Mouse (Mus musculus): ENCODE results near the gene Gm6583. TPM values are rescaled to one million over a fixed set of nuclear protein-coding genes. Genes with fewer than 3 reads are reported as not detected.
"Not testable (repeated sequence)": the region's sequence is repeated elsewhere in the genome, so short reads cannot be mapped to it uniquely, and the experiment has no call there.

Gm6583 gene
- total RNA-seq, 2 experiments from 2014 or later, result not detected

GRCm38 (mm10) chr5:112335473-112335872 is 20.4 kb downstream of the Gm6583 start:
- intact Hi-C loops (cut with DNase I), result loop anchor here (2.0 kb wide), 1 partner anchor 95 kb away; no protein-coding TSS in a partner anchor
- DNase-seq (ENCODE audit: low spot score in 2 of 2), result peak; percentile 58 to 63

- no peak for DNase-seq (ENCODE audit: low spot score in 2 of 2)
- intact Hi-C loops (cut with DNase I), result loop anchor here (5.0 kb wide), 1 partner anchor 53 kb away; the partner anchor contains the start of gene Tpst2
Observed at GRCm38 (mm10) chr5:112329805-112330564, 25.8 kb downstream of the Gm6583 start.

- DNase-seq (ENCODE audit: low spot score in 2 of 2), result no peak
- intact Hi-C loops (cut with DNase I), result loop anchor here (5.0 kb wide), 1 partner anchor 51 kb away; the partner anchor contains the start of gene Tpst2
Observed at GRCm38 (mm10) chr5:112327854-112328253, 28.0 kb downstream of the Gm6583 start.

GRCm38 (mm10) chr5:112326446-112327009 is 29.3 kb downstream of the Gm6583 start:
- intact Hi-C loops (cut with DNase I), result loop anchor here (1.0 to 5.0 kb wide), 2 partner anchors 16 to 49 kb away; partner anchors contain the start of gene Tpst2
- DNase-seq (ENCODE audit: low spot score in 2 of 2), result no peak

GRCm38 (mm10) chr5:112325546-112326445 is 30.0 kb downstream of the Gm6583 start, which contains the start of gene Tfip11:
Gene Tfip11, plus strand, starts transcription at chr5:112326358.
- intact Hi-C loops (cut with DNase I), result loop anchor here (1.0 to 5.0 kb wide), 2 partner anchors 17 to 48 kb away; partner anchors contain the start of gene Tpst2
- DNase-seq (ENCODE audit: low spot score in 2 of 2), result peak; percentile 96 to 98

GRCm38 (mm10) chr5:112324637-112325545 is 30.9 kb downstream of the Gm6583 start:
- intact Hi-C loops (cut with DNase I), result loop anchor here (5.0 kb wide), 1 partner anchor 48 kb away; the partner anchor contains the start of gene Tpst2
- no peak for DNase-seq (ENCODE audit: low spot score in 2 of 2)

GRCm38 (mm10) chr5:112323246-112323645 is 32.6 kb downstream of the Gm6583 start:
- no peak for DNase-seq (ENCODE audit: low spot score in 2 of 2)
- intact Hi-C loops (cut with DNase I), result no loop called here

- intact Hi-C loops (cut with DNase I), result no loop called here
Observed at GRCm38 (mm10) chr5:112321376-112321775, 34.5 kb downstream of the Gm6583 start.

GRCm38 (mm10) chr5:112320936-112321335 is 34.9 kb downstream of the Gm6583 start:
- intact Hi-C loops (cut with DNase I), result no loop called here
- DNase-seq (ENCODE audit: low spot score in 2 of 2), result peak; percentile 81 to 95

More at GRCm38 (mm10) chr5:112321376-112321775, 34.5 kb downstream of the Gm6583 start:
- no peak for DNase-seq (ENCODE audit: low spot score in 2 of 2)

GRCm38 (mm10) chr5:112320379-112320778 is 35.5 kb downstream of the Gm6583 start:
- intact Hi-C loops (cut with DNase I), result no loop called here
- no peak for DNase-seq (ENCODE audit: low spot score in 2 of 2)

- DNase-seq (ENCODE audit: low spot score in 2 of 2); intact Hi-C loops (cut with DNase I): not testable (repeated sequence)
Observed at GRCm38 (mm10) chr5:112319343-112319742, 36.5 kb downstream of the Gm6583 start.

GRCm38 (mm10) chr5:112317328-112317727 is 38.5 kb downstream of the Gm6583 start:
- intact Hi-C loops (cut with DNase I), result no loop called here
- no peak for DNase-seq (ENCODE audit: low spot score in 2 of 2)

GRCm38 (mm10) chr5:112316468-112316867 is 39.4 kb downstream of the Gm6583 start:
- no peak for DNase-seq (ENCODE audit: low spot score in 2 of 2)
- intact Hi-C loops (cut with DNase I), result no loop called here

- no peak for DNase-seq (ENCODE audit: low spot score in 2 of 2)
- intact Hi-C loops (cut with DNase I), result no loop called here
Observed at GRCm38 (mm10) chr5:112313222-112313885, 42.5 kb downstream of the Gm6583 start.

GRCm38 (mm10) chr5:112305842-112306241 is 50.0 kb downstream of the Gm6583 start:
- intact Hi-C loops (cut with DNase I), result no loop called here
- DNase-seq (ENCODE audit: low spot score in 2 of 2), result no peak

All from left cerebral cortex, postnatal 14 days (tissue).